Mouse (Mus musculus) forebrain, embryonic 12.5 days (tissue): ENCODE results near the gene Scarb1. TPM values are rescaled to one million over a fixed set of nuclear protein-coding genes. Genes with fewer than 3 reads are reported as not detected.

Experiments used
- ATAC-seq: fragments of 200-750 bp; cut with Nextera tagmentation; 2 replicates; pipeline ENCODE4 v1.8.0; 2017; ENCODE audit warnings: moderate TSS enrichment; ENCODE audit not compliant: low FRiP score
- H3K27ac ChIP-seq: fragments of 300-500 bp; sonication (generic); 2 replicates; pipeline ENCODE4 v1.5.1; 2016; ENCODE audit warnings: mild to moderate bottlenecking
- H3K27me3 ChIP-seq: fragments of 300-500 bp; sonication (generic); 2 replicates; pipeline ENCODE4 v1.6.1; 2016; ENCODE audit warnings: mild to moderate bottlenecking
- H3K36me3 ChIP-seq: fragments of 300-500 bp; sonication (generic); replicated peaks from 2 replicates; pipeline ENCODE4 v1.6.1; 2016; ENCODE audit warnings: mild to moderate bottlenecking
- H3K4me1 ChIP-seq: fragments of 300-500 bp; sonication (generic); 2 replicates; pipeline ENCODE4 v1.6.1; 2016
- H3K4me2 ChIP-seq: fragments of 300-500 bp; sonication (generic); 2 replicates; pipeline ENCODE4 v1.6.1; 2016; ENCODE audit warnings: mild to moderate bottlenecking, moderate library complexity
- H3K4me3 ChIP-seq: fragments of 300-500 bp; sonication (generic); replicated peaks from 2 replicates; pipeline ENCODE4 v1.5.1; 2016; ENCODE audit warnings: mild to moderate bottlenecking
- H3K9ac ChIP-seq: fragments of 300-500 bp; sonication (generic); 2 replicates; pipeline ENCODE4 v1.6.1; 2016; ENCODE audit warnings: mild to moderate bottlenecking
- H3K9me3 ChIP-seq: fragments of 300-500 bp; sonication (generic); 2 replicates; pipeline ENCODE4 v1.6.1; 2016
- WGBS: fragments of 180-500 bp; shearing (Covaris S2); methylation state at CpG from one replicate; pipeline ENCODE4 v1.1.7; 2016; 5-methylcytosine and 5-hydroxymethylcytosine counted together
- polyA plus RNA-seq: library from polyadenylated mRNA; unstranded; fragments of >200 nt; fragmentation: Nextera tagmentation; extraction: Ambion mirVana; gene quantifications from 2 replicates; pipeline ENCODE4 v1.2.1, GENCODE M21; 2016

The Scarb1 gene
- polyA plus RNA-seq, 1 experiment from 2014 or later = 38.7 TPM

DNA sequence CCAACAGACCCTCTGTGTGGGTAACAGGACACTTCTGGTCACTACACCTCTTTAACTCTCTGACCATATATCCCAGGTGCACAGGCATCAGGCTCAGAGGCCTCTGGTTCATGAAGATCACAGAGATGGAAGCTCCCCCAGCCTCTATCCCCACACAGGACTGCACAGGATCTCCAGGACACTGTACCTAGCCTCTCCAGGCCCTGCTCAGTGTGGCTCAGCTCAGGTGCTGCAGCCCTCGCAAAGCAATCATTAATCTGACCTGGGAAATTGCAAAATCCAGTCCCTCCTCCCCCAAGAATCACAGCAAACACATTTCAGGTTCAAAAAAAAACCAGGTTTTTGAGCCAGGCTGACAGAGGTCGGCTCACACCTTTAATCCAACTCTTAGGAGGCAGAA, 29.9 kb downstream of the Scarb1 start:
- H3K4me1 ChIP-seq = no peaks in the 10 kb centered on the region
- no peaks in the 10 kb centered on the region for H3K9me3 ChIP-seq
- no peak overlapping the region for H3K4me3 ChIP-seq
- H3K36me3 ChIP-seq = no peaks in the 10 kb centered on the region
- no peak for ATAC-seq
- 81% methylated on average over 2 of the region's 2 CpGs for WGBS
- no peaks in the 10 kb centered on the region for H3K27me3 ChIP-seq
- H3K9ac ChIP-seq = no peak overlapping the region
- H3K4me2 ChIP-seq = no peak overlapping the region
- no peak overlapping the region for H3K27ac ChIP-seq

DNA sequence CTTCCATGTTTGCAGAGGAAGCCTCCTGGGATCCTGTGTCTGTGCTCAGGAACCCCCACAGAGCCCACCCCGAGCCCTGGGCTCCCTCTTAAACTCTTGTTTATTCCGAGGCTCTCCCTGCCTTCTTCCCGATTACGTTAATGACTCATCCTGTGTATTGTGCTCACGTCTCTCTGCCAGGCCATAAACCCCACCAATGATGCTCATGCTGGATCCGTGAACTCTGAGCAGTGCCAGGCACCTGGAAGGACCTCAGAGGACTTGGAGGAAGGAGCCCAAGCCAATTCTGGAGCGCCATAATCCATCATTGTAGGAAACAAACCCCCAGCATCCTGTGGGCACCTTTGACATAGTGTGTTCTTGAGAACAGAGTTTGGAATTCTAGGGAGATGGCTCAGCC, 31.7 kb downstream of the Scarb1 start:
- 75% methylated on average over 7 of the region's 7 CpGs for WGBS
- H3K27ac ChIP-seq = no peak overlapping the region
- peaks cover 7% of the 10 kb centered on the region for H3K4me1 ChIP-seq
- no peak overlapping the region for H3K4me2 ChIP-seq
- H3K36me3 ChIP-seq = no peaks in the 10 kb centered on the region
- no peaks in the 10 kb centered on the region for H3K9me3 ChIP-seq
- no peak overlapping the region for H3K9ac ChIP-seq
- H3K4me3 ChIP-seq = no peak overlapping the region
- ATAC-seq = no peak
- no peaks in the 10 kb centered on the region for H3K27me3 ChIP-seq

DNA sequence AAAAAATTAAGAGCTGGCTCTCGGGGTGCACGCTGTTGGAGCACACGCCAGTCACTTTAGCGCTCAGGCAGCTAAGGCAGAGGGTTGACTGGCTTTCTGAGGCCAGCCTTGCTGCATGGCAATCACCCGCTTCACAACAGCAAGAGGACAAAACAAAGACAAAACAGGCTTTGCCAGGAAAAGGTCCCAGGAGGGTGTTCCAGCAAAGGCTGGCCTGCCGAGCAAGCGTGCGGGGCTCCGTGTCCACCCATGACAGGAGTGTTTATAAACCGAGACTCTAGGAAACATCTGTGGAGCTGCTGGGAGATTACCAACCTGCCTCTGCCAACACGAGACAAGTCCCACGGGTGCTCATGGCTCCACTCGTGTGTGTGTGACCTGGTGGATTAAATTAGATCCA, 34.1 kb downstream of the Scarb1 start:
- no peak overlapping the region for H3K27ac ChIP-seq
- no peak overlapping the region for H3K9ac ChIP-seq
- 92% methylated on average over 13 of the region's 13 CpGs for WGBS
- H3K4me1 ChIP-seq = peaks cover 11% of the 10 kb centered on the region
- no peaks in the 10 kb centered on the region for H3K9me3 ChIP-seq
- H3K27me3 ChIP-seq = no peaks in the 10 kb centered on the region
- no peak overlapping the region for H3K4me2 ChIP-seq
- H3K4me3 ChIP-seq = no peak overlapping the region
- no peaks in the 10 kb centered on the region; the same call in 1 of the 2 replicates for H3K36me3 ChIP-seq
- no peak for ATAC-seq

DNA sequence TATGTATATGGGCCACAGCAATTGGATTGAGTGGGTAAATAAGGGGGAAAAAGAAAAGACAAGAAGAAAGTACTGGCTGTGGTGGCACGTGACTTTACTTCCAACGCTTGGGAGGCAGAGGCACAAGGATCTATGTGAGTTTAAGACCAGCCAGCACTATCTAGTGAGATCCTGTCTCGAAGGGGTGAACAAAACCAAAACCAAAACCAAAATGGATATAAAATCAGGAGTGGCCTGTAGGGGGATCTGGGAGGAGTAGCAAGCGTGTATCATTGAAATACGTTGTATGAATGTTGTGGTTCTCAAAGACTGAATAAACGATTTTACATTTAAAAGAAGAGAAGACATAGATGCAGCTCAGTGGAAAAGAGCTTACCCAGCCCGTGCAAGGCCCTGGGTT, 34.5 kb downstream of the Scarb1 start:
- H3K9me3 ChIP-seq = no peaks in the 10 kb centered on the region
- no peak overlapping the region for H3K9ac ChIP-seq
- H3K27me3 ChIP-seq = no peaks in the 10 kb centered on the region
- H3K4me3 ChIP-seq = no peak overlapping the region
- ATAC-seq = no peak
- peaks cover 11% of the 10 kb centered on the region for H3K4me1 ChIP-seq
- no peak overlapping the region for H3K4me2 ChIP-seq
- H3K36me3 ChIP-seq = no peaks in the 10 kb centered on the region; the same call in 1 of the 2 replicates
- WGBS = 90% methylated on average over 7 of the region's 7 CpGs
- no peak overlapping the region for H3K27ac ChIP-seq

DNA sequence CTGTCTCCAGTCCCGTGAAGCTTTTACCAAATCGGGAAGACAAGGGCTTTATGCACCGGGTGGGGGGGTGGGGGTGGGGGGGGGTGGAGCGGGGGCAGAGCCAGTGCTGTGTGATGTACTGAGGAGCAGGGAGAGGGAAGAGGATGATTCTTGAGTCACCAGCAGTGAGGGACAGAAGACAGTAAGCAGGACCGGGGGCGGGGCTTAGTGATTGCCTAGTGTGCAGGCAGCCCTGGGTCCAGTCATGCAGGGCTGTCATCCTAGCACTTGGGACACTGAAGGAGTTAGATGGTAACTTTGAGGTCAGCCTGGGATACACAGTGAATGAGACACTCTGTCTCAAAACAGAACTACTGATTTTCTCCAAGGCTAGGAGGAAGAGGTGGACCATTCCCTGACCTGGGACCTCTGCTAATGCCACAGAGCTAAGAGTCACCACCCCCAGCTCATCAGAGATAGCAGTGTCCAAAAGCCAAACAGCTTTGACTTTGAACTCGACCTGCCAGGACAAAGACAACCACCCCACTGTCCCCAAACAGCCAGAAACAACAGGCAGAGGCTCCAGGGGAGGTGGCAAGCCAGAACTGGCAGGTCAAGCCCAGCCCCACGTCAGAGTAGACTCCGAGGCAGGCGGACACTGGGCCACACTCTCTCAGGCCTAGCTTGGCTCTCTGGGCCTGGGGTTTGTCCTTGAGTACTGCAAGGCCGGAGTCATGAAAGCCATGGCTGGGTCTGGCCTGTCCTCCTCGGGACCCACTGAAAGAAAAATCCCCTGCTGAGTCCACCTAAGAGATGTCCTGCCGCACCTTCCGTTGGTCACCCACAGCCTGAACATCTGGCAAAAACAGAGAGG, 35.4 kb downstream of the Scarb1 start:
- 59% methylated on average over 14 of the region's 14 CpGs for WGBS
- Histone ChIP-seq H3K27ac (no peak overlapping the region), H3K9me3 (no peaks in the 10 kb centered on the region), H3K4me1 (peaks cover 11% of the 10 kb centered on the region), H3K4me3 (no peak overlapping the region), H3K4me2 (no peak overlapping the region), H3K36me3 (peaks cover 2% of the 10 kb centered on the region; the same call in 1 of the 2 replicates), H3K27me3 (no peaks in the 10 kb centered on the region), H3K9ac (no peak overlapping the region)
- ATAC-seq = no peak

DNA sequence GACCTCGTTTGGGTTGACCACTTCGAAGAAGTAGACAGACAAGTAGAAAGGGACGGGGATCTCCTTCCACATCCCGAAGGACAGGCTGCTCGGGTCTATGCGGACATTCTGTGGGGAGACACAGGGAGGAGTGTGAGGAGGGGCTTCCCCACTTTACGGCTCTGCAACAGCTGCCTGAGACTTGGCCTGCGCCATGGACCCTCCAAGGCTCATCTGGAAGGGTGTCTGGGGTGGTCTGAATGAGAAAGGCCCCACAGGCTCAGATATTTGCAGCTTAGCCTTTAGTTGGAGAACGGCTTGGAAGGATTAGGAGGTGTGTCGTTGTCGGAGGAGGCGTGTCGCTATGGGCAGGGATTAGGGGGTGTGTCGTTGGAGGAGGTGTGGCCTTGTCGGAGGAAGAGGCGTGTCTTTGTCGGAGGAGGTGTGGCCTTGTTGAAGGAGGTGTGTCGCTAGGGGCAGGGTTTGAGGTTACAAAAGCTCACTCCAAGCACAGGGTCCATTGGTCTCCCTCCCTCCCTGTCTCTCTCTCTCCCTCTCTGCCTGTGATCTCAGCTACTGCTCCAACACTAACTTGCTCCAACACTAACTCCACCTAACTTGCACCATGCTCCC, 36.5 kb downstream of the Scarb1 start:
- peaks cover 13% of the 10 kb centered on the region for H3K36me3 ChIP-seq
- no peaks in the 10 kb centered on the region for H3K9me3 ChIP-seq
- H3K27ac ChIP-seq = no peak overlapping the region
- ATAC-seq = peak; percentile 75
- peaks cover 11% of the 10 kb centered on the region for H3K4me1 ChIP-seq
- peak overlapping the region; percentile 35 for H3K4me2 ChIP-seq
- no peak overlapping the region for H3K9ac ChIP-seq
- no peaks in the 10 kb centered on the region for H3K27me3 ChIP-seq
- no peak overlapping the region for H3K4me3 ChIP-seq
- WGBS = 22% methylated on average over 18 of the region's 18 CpGs

DNA sequence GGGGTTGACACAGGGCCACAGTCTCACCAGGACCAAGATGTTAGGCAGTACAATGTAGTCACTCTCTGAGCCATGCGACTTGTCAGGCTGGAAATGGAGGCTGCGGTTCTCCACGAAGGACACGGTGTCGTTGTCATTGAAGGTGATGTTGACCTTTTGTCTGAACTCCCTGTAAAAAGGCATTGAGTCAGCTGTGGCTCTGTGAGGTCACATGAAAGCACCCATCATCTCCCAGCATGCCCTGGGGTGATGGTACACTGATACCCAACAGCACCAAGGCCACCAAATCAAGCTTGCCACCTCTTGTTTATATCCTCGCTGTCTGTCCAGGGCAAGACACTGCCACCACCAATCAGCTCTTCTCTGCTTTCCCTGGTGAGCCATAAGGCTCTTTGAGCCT, 37.8 kb downstream of the Scarb1 start:
- Histone ChIP-seq H3K9me3 (no peaks in the 10 kb centered on the region), H3K4me2 (no peak overlapping the region), H3K4me3 (no peak overlapping the region), H3K27ac (no peak overlapping the region), H3K36me3 (peaks cover 16% of the 10 kb centered on the region), H3K27me3 (no peaks in the 10 kb centered on the region), H3K9ac (no peak overlapping the region), H3K4me1 (peaks cover 11% of the 10 kb centered on the region)
- ATAC-seq = no peak
- 95% methylated on average over 6 of the region's 6 CpGs for WGBS

DNA sequence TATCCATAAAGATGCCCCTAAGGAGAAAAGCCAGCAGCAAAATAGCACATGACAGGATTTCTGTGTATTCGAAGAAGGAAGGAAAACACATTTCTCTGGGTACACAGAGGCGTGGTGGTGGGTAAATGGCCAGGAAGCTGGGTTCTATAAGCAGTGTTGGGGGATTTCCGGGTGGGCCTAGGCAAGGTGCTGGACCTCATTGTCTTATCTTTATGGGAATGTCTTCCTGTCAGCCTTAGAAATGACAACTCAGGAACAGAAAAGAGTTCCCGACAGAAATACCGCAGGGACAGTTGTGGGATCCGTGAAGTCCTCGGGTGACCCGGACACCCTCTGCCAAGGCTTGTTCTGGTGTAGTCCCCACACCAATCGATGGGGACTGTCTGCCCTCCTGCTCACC, 42.7 kb downstream of the Scarb1 start:
- WGBS = 92% methylated on average over 9 of the region's 9 CpGs

DNA sequence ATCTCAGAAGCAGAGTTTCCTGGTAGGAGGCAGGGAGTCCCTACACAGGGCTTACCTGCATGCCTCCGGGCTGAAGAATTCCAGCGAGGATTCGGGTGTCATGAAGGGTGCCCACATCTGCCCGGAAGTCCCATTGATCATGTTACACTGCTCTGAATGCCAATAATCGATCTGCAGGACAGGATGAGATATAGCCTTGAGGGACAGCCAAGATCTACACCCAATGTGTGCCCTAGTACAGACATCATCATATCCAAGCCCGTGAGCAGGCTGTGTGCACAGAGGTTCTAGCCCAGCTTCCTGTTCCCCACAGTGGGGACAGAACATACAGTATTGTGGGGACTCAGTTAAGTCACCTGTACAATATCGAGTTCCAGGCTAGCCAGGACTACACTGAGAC, 43.7 kb downstream of the Scarb1 start:
- Histone ChIP-seq H3K9ac (no peak overlapping the region), H3K27ac (no peak overlapping the region), H3K9me3 (no peaks in the 10 kb centered on the region), H3K4me2 (no peak overlapping the region), H3K36me3 (peaks cover 46% of the 10 kb centered on the region), H3K27me3 (no peaks in the 10 kb centered on the region), H3K4me3 (no peak overlapping the region), H3K4me1 (no peaks in the 10 kb centered on the region)
- no peak for ATAC-seq
- 97% methylated on average over 7 of the region's 7 CpGs for WGBS

More for the DNA sequence above, 42.7 kb downstream of the Scarb1 start:
- no peaks in the 10 kb centered on the region for H3K9me3 ChIP-seq
- H3K36me3 ChIP-seq = peaks cover 46% of the 10 kb centered on the region
- H3K4me2 ChIP-seq = no peak overlapping the region
- no peak overlapping the region for H3K27ac ChIP-seq
- no peaks in the 10 kb centered on the region for H3K27me3 ChIP-seq
- ATAC-seq = no peak
- H3K4me3 ChIP-seq = no peak overlapping the region
- H3K9ac ChIP-seq = no peak overlapping the region
- no peaks in the 10 kb centered on the region for H3K4me1 ChIP-seq

DNA sequence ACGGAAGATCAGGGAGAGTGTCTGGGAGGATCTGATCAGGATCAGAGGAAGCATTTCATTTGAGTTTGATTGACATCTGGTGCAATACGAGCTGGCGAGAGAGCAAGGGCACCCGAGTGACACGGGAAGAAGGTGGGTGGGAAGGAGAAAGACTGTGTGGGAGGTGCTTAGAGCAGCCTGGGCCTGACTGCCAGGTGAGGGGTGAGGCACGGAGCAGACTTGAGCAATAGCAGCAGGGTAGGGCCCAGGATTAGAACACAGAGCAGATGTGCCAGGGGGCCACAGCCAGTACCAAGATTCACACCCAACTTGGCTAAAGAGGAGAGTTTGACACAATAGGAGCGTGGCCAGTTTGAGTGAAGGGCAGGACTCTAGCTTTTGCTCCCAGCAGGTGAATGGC, 47.9 kb downstream of the Scarb1 start:
- no peak overlapping the region for H3K9ac ChIP-seq
- H3K4me1 ChIP-seq = no peaks in the 10 kb centered on the region
- H3K4me3 ChIP-seq = no peak overlapping the region
- H3K9me3 ChIP-seq = no peaks in the 10 kb centered on the region
- no peak overlapping the region for H3K4me2 ChIP-seq
- 80% methylated on average over 7 of the region's 7 CpGs for WGBS
- ATAC-seq = no peak
- H3K36me3 ChIP-seq = peaks cover 38% of the 10 kb centered on the region
- no peak overlapping the region for H3K27ac ChIP-seq
- no peaks in the 10 kb centered on the region for H3K27me3 ChIP-seq

DNA sequence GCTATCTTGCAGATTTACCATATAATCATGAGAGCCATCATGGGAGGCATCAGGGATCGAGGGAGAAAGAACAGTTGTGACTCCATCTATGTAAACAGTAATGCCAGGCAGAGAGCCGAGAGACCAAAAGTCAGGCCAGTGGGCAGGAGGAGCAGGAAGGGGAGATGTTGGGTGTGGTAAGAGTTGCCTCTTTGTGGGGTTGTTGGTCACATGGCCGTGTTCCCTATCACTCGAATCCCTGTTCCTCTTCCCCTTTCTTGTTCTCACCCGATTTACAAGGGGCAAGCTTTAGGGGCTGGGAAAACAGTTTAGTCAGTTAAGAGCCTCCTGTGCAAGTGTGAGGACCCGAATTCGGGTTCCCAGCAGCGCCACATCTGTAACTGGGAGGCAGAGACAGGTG, 49.0 kb downstream of the Scarb1 start:
- ATAC-seq = no peak
- WGBS = 85% methylated on average over 8 of the region's 8 CpGs
- H3K4me1 ChIP-seq = no peaks in the 10 kb centered on the region
- no peak overlapping the region for H3K27ac ChIP-seq
- H3K4me3 ChIP-seq = no peak overlapping the region
- H3K9ac ChIP-seq = no peak overlapping the region
- H3K36me3 ChIP-seq = peaks cover 38% of the 10 kb centered on the region
- no peaks in the 10 kb centered on the region for H3K27me3 ChIP-seq
- H3K4me2 ChIP-seq = no peak overlapping the region
- H3K9me3 ChIP-seq = no peaks in the 10 kb centered on the region

DNA sequence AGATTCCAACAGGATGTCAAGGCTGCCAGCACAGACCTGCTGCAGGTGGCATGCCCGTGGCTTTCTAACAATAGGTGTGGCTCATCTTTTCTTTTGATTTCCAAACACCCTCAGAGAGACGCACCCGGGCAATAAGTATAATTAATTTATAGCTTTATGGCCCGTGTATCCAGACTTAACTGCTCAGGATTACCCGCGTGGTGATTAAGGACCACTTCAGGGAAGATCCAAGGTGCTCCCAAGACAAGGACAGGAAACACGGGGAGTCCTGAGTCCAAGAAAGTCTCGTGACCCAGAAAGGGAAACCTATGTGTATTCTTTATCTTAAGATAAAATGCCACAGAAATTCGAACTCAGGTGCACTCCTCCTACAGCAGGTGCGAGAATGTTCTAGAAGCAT, 49.5 kb downstream of the Scarb1 start:
- Histone ChIP-seq H3K4me3 (no peak overlapping the region), H3K36me3 (peaks cover 38% of the 10 kb centered on the region), H3K27ac (no peak overlapping the region), H3K9ac (no peak overlapping the region), H3K4me1 (no peaks in the 10 kb centered on the region), H3K27me3 (no peaks in the 10 kb centered on the region), H3K9me3 (no peaks in the 10 kb centered on the region), H3K4me2 (no peak overlapping the region)
- WGBS = 93% methylated on average over 10 of the region's 10 CpGs
- no peak for ATAC-seq
